Mouse (Mus musculus) kidney, embryonic 16.5 days (tissue): ENCODE measurements around the gene Pradc1. TPM values are rescaled to one million over a fixed set of nuclear protein-coding genes. Genes with fewer than 3 reads are reported as not detected.

Source experiments
- ATAC-seq: fragments of 200-750 bp; cut with Nextera tagmentation; 2 replicates; pipeline ENCODE4 v1.8.0; 2017; ENCODE audit warnings: moderate TSS enrichment; ENCODE audit not compliant: low FRiP score, low TSS enrichment
- H3K27ac ChIP-seq: fragments of 300-500 bp; sonication (generic); 2 replicates; pipeline ENCODE4 v1.5.1; 2014; ENCODE audit warnings: low read length
- H3K27me3 ChIP-seq: fragments of 300-500 bp; sonication (generic); 2 replicates; pipeline ENCODE4 v1.6.1; 2014; ENCODE audit warnings: low read length, control low read depth, mixed read lengths; ENCODE audit not compliant: insufficient read depth
- H3K36me3 ChIP-seq: fragments of 300-500 bp; sonication (generic); 2 replicates; pipeline ENCODE4 v1.6.1; 2014; ENCODE audit warnings: low read length, control low read depth, mixed read lengths; ENCODE audit not compliant: insufficient read depth
- H3K4me1 ChIP-seq: fragments of 300-500 bp; sonication (generic); 2 replicates; pipeline ENCODE4 v1.6.1; 2014; ENCODE audit warnings: low read length, control low read depth, mixed read lengths; ENCODE audit not compliant: insufficient read depth
- H3K4me2 ChIP-seq: fragments of 300-500 bp; sonication (generic); replicated peaks from 2 replicates; pipeline ENCODE4 v1.6.1; 2014; ENCODE audit warnings: low read depth, low read length
- H3K4me3 ChIP-seq: fragments of 300-500 bp; sonication (generic); 2 replicates; pipeline ENCODE4 v1.5.1; 2014; ENCODE audit warnings: mild to moderate bottlenecking, low read length
- H3K9ac ChIP-seq: fragments of 300-500 bp; sonication (generic); replicated peaks from 2 replicates; pipeline ENCODE4 v1.6.1; 2014; ENCODE audit warnings: low read length
- H3K9me3 ChIP-seq: fragments of 300-500 bp; sonication (generic); 2 replicates; pipeline ENCODE4 v1.6.1; 2016; ENCODE audit warnings: low read length, control low read depth
- WGBS: fragments of 180-500 bp; shearing (Covaris S2); extraction: QIAGEN DNeasy Blood & Tissue Kit; methylation state at CpG from one replicate; pipeline ENCODE4 v1.1.7; 2014; 5-methylcytosine and 5-hydroxymethylcytosine counted together
- polyA plus RNA-seq: library from polyadenylated mRNA; unstranded; fragments of >200 nt; fragmentation: Nextera tagmentation; extraction: Ambion mirVana; gene quantifications from 2 replicates; pipeline ENCODE4 v1.2.1, GENCODE M21; 2015

Gene Pradc1
- polyA plus RNA-seq, 1 experiment from 2014 or later: 37.6 TPM

GRCm38 (mm10) chr6:85443488-85444233 lies 8.1 kb downstream of the Pradc1 start:
- Histone ChIP-seq H3K4me2 (no peak overlapping the region), H3K4me3 (no peak overlapping the region), H3K36me3 (peaks cover 66% of the 10 kb centered on the region), H3K9ac (no peak overlapping the region), H3K9me3 (no peaks in the 10 kb centered on the region), H3K27ac (no peak overlapping the region), H3K4me1 (peaks cover 12% of the 10 kb centered on the region), H3K27me3 (no peaks in the 10 kb centered on the region)
- 75% methylated on average over 3 of the region's 3 CpGs for WGBS
- ATAC-seq: no peak

GRCm38 (mm10) chr6:85441142-85441541 lies 10.6 kb downstream of the Pradc1 start:
- H3K27ac ChIP-seq: no peak overlapping the region
- peaks cover 59% of the 10 kb centered on the region for H3K36me3 ChIP-seq
- H3K27me3 ChIP-seq: no peaks in the 10 kb centered on the region
- 86% methylated on average over 4 of the region's 4 CpGs for WGBS
- H3K4me2 ChIP-seq: no peak overlapping the region
- peaks cover 12% of the 10 kb centered on the region for H3K4me1 ChIP-seq
- H3K4me3 ChIP-seq: no peak overlapping the region
- no peak for ATAC-seq
- H3K9ac ChIP-seq: no peak overlapping the region
- no peaks in the 10 kb centered on the region for H3K9me3 ChIP-seq

- no peak overlapping the region for H3K27ac ChIP-seq
- 94% methylated on average over 5 of the region's 6 CpGs for WGBS
- no peak overlapping the region for H3K9ac ChIP-seq
- no peak overlapping the region for H3K4me3 ChIP-seq
- H3K4me2 ChIP-seq: no peak overlapping the region
- no peaks in the 10 kb centered on the region for H3K27me3 ChIP-seq
- no peak for ATAC-seq
- H3K4me1 ChIP-seq: peaks cover 11% of the 10 kb centered on the region
- H3K36me3 ChIP-seq: peaks cover 35% of the 10 kb centered on the region
- H3K9me3 ChIP-seq: no peaks in the 10 kb centered on the region
These were observed 15.1 kb downstream of the Pradc1 start for GRCm38 (mm10) chr6:85436631-85437030.

- 82% methylated on average over 1 of the region's 1 CpGs for WGBS
- H3K36me3 ChIP-seq: peaks cover 30% of the 10 kb centered on the region
- no peak overlapping the region for H3K4me3 ChIP-seq
- no peak overlapping the region for H3K9ac ChIP-seq
- peaks cover 11% of the 10 kb centered on the region for H3K4me1 ChIP-seq
- no peaks in the 10 kb centered on the region for H3K9me3 ChIP-seq
- no peak overlapping the region for H3K4me2 ChIP-seq
- H3K27ac ChIP-seq: no peak overlapping the region
- no peaks in the 10 kb centered on the region for H3K27me3 ChIP-seq
- ATAC-seq: no peak
These were observed 15.6 kb downstream of the Pradc1 start for GRCm38 (mm10) chr6:85436204-85436603.

GRCm38 (mm10) chr6:85433865-85434264 lies 17.9 kb downstream of the Pradc1 start:
- Histone ChIP-seq H3K27me3 (no peaks in the 10 kb centered on the region), H3K9ac (no peak overlapping the region), H3K4me2 (no peak overlapping the region), H3K27ac (no peak overlapping the region), H3K4me1 (peaks cover 11% of the 10 kb centered on the region), H3K9me3 (no peaks in the 10 kb centered on the region), H3K36me3 (peaks cover 9% of the 10 kb centered on the region; the same call in 1 of the 2 replicates), H3K4me3 (no peak overlapping the region)
- ATAC-seq: no peak
- 72% methylated on average over 5 of the region's 5 CpGs for WGBS

GRCm38 (mm10) chr6:85431842-85432431 lies 19.8 kb downstream of the Pradc1 start, which contains the start of gene Smyd5:
Gene Smyd5 (plus strand): TSS chr6:85431989.
- Histone ChIP-seq H3K9ac (peak within 1 kb of the TSS; percentile 86), H3K27ac (no peak within 1 kb of the TSS), H3K4me3 (peak within 1 kb of the TSS; percentile 90), H3K36me3 (no peaks in the 10 kb centered on the region), H3K4me2 (peak within 1 kb of the TSS; percentile 75), H3K9me3 (no peaks in the 10 kb centered on the region), H3K27me3 (no peaks in the 10 kb centered on the region), H3K4me1 (peaks cover 11% of the 10 kb centered on the region)
- peak; percentile 82 for ATAC-seq
- under 1% methylated on average over 39 of the region's 39 CpGs for WGBS

- Histone ChIP-seq H3K36me3 (no peaks in the 10 kb centered on the region), H3K27me3 (no peaks in the 10 kb centered on the region), H3K9ac (peak overlapping the region; percentile 86), H3K27ac (no peak overlapping the region), H3K4me2 (peak overlapping the region; percentile 75), H3K4me3 (peak overlapping the region; percentile 90), H3K9me3 (no peaks in the 10 kb centered on the region), H3K4me1 (peaks cover 11% of the 10 kb centered on the region)
- 42% methylated on average over 8 of the region's 8 CpGs for WGBS
- ATAC-seq: peak; percentile 60
These were observed 20.4 kb downstream of the Pradc1 start for GRCm38 (mm10) chr6:85431274-85431841.

- ATAC-seq: peak; percentile 57
- no peaks in the 10 kb centered on the region for H3K36me3 ChIP-seq
- no peaks in the 10 kb centered on the region for H3K4me1 ChIP-seq
- 12% methylated on average over 28 of the region's 28 CpGs for WGBS
- H3K27ac ChIP-seq: no peak within 1 kb of the TSS
- H3K4me3 ChIP-seq: no peak within 1 kb of the TSS
- peaks cover 12% of the 10 kb centered on the region for H3K27me3 ChIP-seq
- no peaks in the 10 kb centered on the region for H3K9me3 ChIP-seq
- H3K9ac ChIP-seq: no peak within 1 kb of the TSS
- H3K4me2 ChIP-seq: peak within 1 kb of the TSS; percentile 43
These were observed 27.9 kb downstream of the Pradc1 start, which contains the start of gene Noto for GRCm38 (mm10) chr6:85423836-85424379. Gene Noto (plus strand): TSS chr6:85423886.

- Histone ChIP-seq H3K4me2 (no peak overlapping the region), H3K4me3 (no peak overlapping the region), H3K27ac (no peak overlapping the region), H3K27me3 (peaks cover 12% of the 10 kb centered on the region), H3K36me3 (no peaks in the 10 kb centered on the region), H3K9me3 (no peaks in the 10 kb centered on the region), H3K4me1 (no peaks in the 10 kb centered on the region), H3K9ac (no peak overlapping the region)
- ATAC-seq: no peak
- WGBS: 77% methylated on average over 2 of the region's 2 CpGs
These were observed 32.6 kb downstream of the Pradc1 start for GRCm38 (mm10) chr6:85419150-85419549.
